Mouse (Mus musculus): ENCODE data around the gene Mef2b.
"Not testable (repeated sequence)": the region's sequence is repeated elsewhere in the genome, so short reads cannot be mapped to it uniquely, and the experiment has no call there.

Gene Mef2b

GRCm38 (mm10) chr8:70181212-70181902 lies 41.8 kb downstream of the Mef2b start:
- DNase-seq, result no peak

- no peak for DNase-seq
These were observed 42.4 kb downstream of the Mef2b start for GRCm38 (mm10) chr8:70181903-70182252.

- DNase-seq, result no peak
These were observed 43.7 kb downstream of the Mef2b start for GRCm38 (mm10) chr8:70183194-70183593.

GRCm38 (mm10) chr8:70188707-70189106 lies 49.2 kb downstream of the Mef2b start:
- peak; percentile 58 to 71 for DNase-seq

GRCm38 (mm10) chr8:70193238-70193637 lies 53.7 kb downstream of the Mef2b start:
- DNase-seq, result peak in 1 of 2 experiments; percentile 50

- no peak for DNase-seq
These were observed 54.7 kb downstream of the Mef2b start for GRCm38 (mm10) chr8:70194191-70194590.

GRCm38 (mm10) chr8:70195762-70196161 lies 56.3 kb downstream of the Mef2b start:
- DNase-seq, result no peak

- no peak for DNase-seq
These were observed 58.1 kb downstream of the Mef2b start for GRCm38 (mm10) chr8:70197603-70198002.

GRCm38 (mm10) chr8:70200098-70200681 lies 60.7 kb downstream of the Mef2b start:
- peak in 1 of 2 experiments; percentile 27 for DNase-seq

- DNase-seq, result no peak
These were observed 61.9 kb downstream of the Mef2b start for GRCm38 (mm10) chr8:70201417-70201816.

- no peak for DNase-seq
These were observed 63.6 kb downstream of the Mef2b start for GRCm38 (mm10) chr8:70203072-70203471.

- DNase-seq, result no peak
These were observed 65.2 kb downstream of the Mef2b start for GRCm38 (mm10) chr8:70204757-70205156.

GRCm38 (mm10) chr8:70208130-70208529 lies 68.6 kb downstream of the Mef2b start:
- DNase-seq, result peak; percentile 20 to 46

- DNase-seq, result peak; percentile 38 to 61
These were observed 71.0 kb downstream of the Mef2b start for GRCm38 (mm10) chr8:70210538-70210937.

- no peak for DNase-seq
These were observed 71.8 kb downstream of the Mef2b start for GRCm38 (mm10) chr8:70211275-70211674.

GRCm38 (mm10) chr8:70211726-70212111 lies 72.2 kb downstream of the Mef2b start:
- DNase-seq, result peak in 1 of 2 experiments; percentile 46

GRCm38 (mm10) chr8:70212112-70213055 lies 72.9 kb downstream of the Mef2b start, which contains the start of gene Slc25a42:
Slc25a42 (minus strand) TSS chr8:70212305.
- peak; percentile 95 to 98 for DNase-seq

GRCm38 (mm10) chr8:70214411-70214810 lies 74.9 kb downstream of the Mef2b start:
- no peak for DNase-seq

GRCm38 (mm10) chr8:70215092-70215491 lies 75.6 kb downstream of the Mef2b start:
- no peak for DNase-seq

GRCm38 (mm10) chr8:70216161-70216560 lies 76.7 kb downstream of the Mef2b start:
- not testable (repeated sequence) for DNase-seq

GRCm38 (mm10) chr8:70216566-70216965 lies 77.1 kb downstream of the Mef2b start:
- peak in 1 of 2 experiments; percentile 52 for DNase-seq

Data from kidney, postnatal 4 days (tissue).